Mouse (Mus musculus) intestine, postnatal 0 days (tissue): Measurements from ENCODE around the gene Nav1. TPM values are rescaled to one million over a fixed set of nuclear protein-coding genes. Genes with fewer than 3 reads are reported as not detected.

Source experiments
- ATAC-seq: fragments of 200-750 bp; cut with Nextera tagmentation; 2 replicates; pipeline ENCODE4 v1.8.0; 2017; ENCODE audit warnings: mild to moderate bottlenecking, moderate TSS enrichment, moderate library complexity
- H3K27ac ChIP-seq: fragments of 300-500 bp; sonication (generic); 2 replicates; pipeline ENCODE4 v1.5.1; 2014; ENCODE audit warnings: mild to moderate bottlenecking, low read depth, low read length, moderate library complexity
- H3K27me3 ChIP-seq: fragments of 300-500 bp; sonication (generic); replicated peaks from 2 replicates; pipeline ENCODE4 v1.6.1; 2014; ENCODE audit warnings: low read length, mixed read lengths; ENCODE audit not compliant: control insufficient read depth, insufficient read depth
- H3K36me3 ChIP-seq: fragments of 300-500 bp; sonication (generic); 2 replicates; pipeline ENCODE4 v1.6.1; 2014; ENCODE audit warnings: mild to moderate bottlenecking, moderate library complexity; ENCODE audit not compliant: control insufficient read depth, insufficient read depth
- H3K4me1 ChIP-seq: fragments of 300-500 bp; sonication (generic); replicated peaks from 2 replicates; pipeline ENCODE4 v1.6.1; 2014; ENCODE audit warnings: antibody characterized with exemption, low read length, mixed read lengths; ENCODE audit not compliant: control insufficient read depth, insufficient read depth
- H3K4me2 ChIP-seq: fragments of 300-500 bp; sonication (generic); replicated peaks from 2 replicates; pipeline ENCODE4 v1.6.1; 2014; ENCODE audit warnings: low read depth, mild to moderate bottlenecking, moderate library complexity
- H3K4me3 ChIP-seq: fragments of 300-500 bp; sonication (generic); 2 replicates; pipeline ENCODE4 v1.5.1; 2014; ENCODE audit warnings: low read depth, low read length
- H3K9ac ChIP-seq: fragments of 300-500 bp; sonication (generic); 2 replicates; pipeline ENCODE4 v1.6.1; 2014; ENCODE audit warnings: mild to moderate bottlenecking, low read depth, low read length
- H3K9me3 ChIP-seq: fragments of 300-500 bp; sonication (generic); 2 replicates; pipeline ENCODE4 v1.6.1; 2016; ENCODE audit warnings: mixed run types; ENCODE audit not compliant: control insufficient read depth
- CTCF ChIP-seq: sonication (generic); IDR thresholded peaks from 2 replicates; pipeline ENCODE4 v1.5.1; 2016; ENCODE audit warnings: low read depth, mild to moderate bottlenecking, control low read depth, antibody characterized with exemption, moderate library complexity
- WGBS: fragments of 180-500 bp; shearing (Covaris S2); extraction: QIAGEN DNeasy Blood & Tissue Kit; methylation state at CpG from one replicate; pipeline ENCODE4 v1.1.7; 2014; 5-methylcytosine and 5-hydroxymethylcytosine counted together
- microRNA-seq: library from miRNA; unstranded; fragments of <30 nt; microRNA quantifications from one replicate; pipeline ENCODE4, GENCODE M21; 2016
- polyA plus RNA-seq: library from polyadenylated mRNA; unstranded; fragments of >200 nt; fragmentation: Nextera tagmentation; extraction: Ambion mirVana; gene quantifications from 2 replicates; pipeline ENCODE4 v1.2.1, GENCODE M21; 2015

Nav1 gene
- polyA plus RNA-seq, 1 experiment from 2014 or later = 3.4 TPM

GRCm38 (mm10) chr1:135399466-135399865 lies 207.6 kb downstream of the Nav1 start:
- H3K36me3 ChIP-seq = peaks cover 74% of the 10 kb centered on the region
- no peak for ATAC-seq

GRCm38 (mm10) chr1:135385161-135385560 lies 221.9 kb downstream of the Nav1 start:
- H3K36me3 ChIP-seq = peaks cover 69% of the 10 kb centered on the region
- 86% methylated on average over 9 of the region's 9 CpGs for WGBS
- no peaks in the 10 kb centered on the region for H3K4me1 ChIP-seq
- TF ChIP-seq CTCF = no peak
- H3K4me3 ChIP-seq = no peak overlapping the region
- H3K4me2 ChIP-seq = no peak overlapping the region
- H3K27me3 ChIP-seq = no peaks in the 10 kb centered on the region
- H3K27ac ChIP-seq = no peak overlapping the region
- no peak overlapping the region for H3K9ac ChIP-seq
- no peak for ATAC-seq
- no peaks in the 10 kb centered on the region for H3K9me3 ChIP-seq

More at GRCm38 (mm10) chr1:135399466-135399865, 207.6 kb downstream of the Nav1 start:
- H3K9me3 ChIP-seq = no peaks in the 10 kb centered on the region
- no peaks in the 10 kb centered on the region for H3K4me1 ChIP-seq
- no peak overlapping the region for H3K4me2 ChIP-seq
- 93% methylated on average over 5 of the region's 5 CpGs for WGBS
- no peak for TF ChIP-seq CTCF
- no peak overlapping the region for H3K27ac ChIP-seq
- no peak overlapping the region for H3K4me3 ChIP-seq
- no peak overlapping the region for H3K9ac ChIP-seq
- H3K27me3 ChIP-seq = no peaks in the 10 kb centered on the region

Small RNAs within 50 kb of the gene (microRNA-seq; reads per million reads assigned to microRNA genes)
- gene Mir1231 = not detected

Other genes with a start within 250 kb of the Nav1 start
- gene Shisa4, start 232.1 kb downstream of the Nav1 start, polyA plus RNA-seq = 12.4 and 13.1 TPM in 2 replicates
- 21.4 and 22.2 TPM in 2 replicates for gene Ipo9, start 176.8 kb downstream of the Nav1 start, polyA plus RNA-seq
- gene Csrp1, start 112.8 kb upstream of the Nav1 start, polyA plus RNA-seq = 284 and 285 TPM in 2 replicates
- 22.0 and 22.5 TPM in 2 replicates for gene Phlda3, start 158.8 kb upstream of the Nav1 start, polyA plus RNA-seq
- gene Tnni1, start 172.1 kb upstream of the Nav1 start, polyA plus RNA-seq = 3.1 and 4.1 TPM in 2 replicates
- gene Lad1, start 211.3 kb upstream of the Nav1 start, polyA plus RNA-seq = 208 and 224 TPM in 2 replicates
- 56.8 and 73.9 TPM in 2 replicates for gene Tnnt2, start 229.1 kb upstream of the Nav1 start, polyA plus RNA-seq